Mouse (Mus musculus) hindbrain, embryonic 15.5 days (tissue): ENCODE data around the gene Ube2j1. TPM values are rescaled to one million over a fixed set of nuclear protein-coding genes. Genes with fewer than 3 reads are reported as not detected.
A peak's percentile ranks its signal among the peaks of the same experiment; 100 is the strongest.
"Not testable (repeated sequence)": the region's sequence is repeated elsewhere in the genome, so short reads cannot be mapped to it uniquely, and the experiment has no call there.

Source experiments
- ATAC-seq: fragments of 200-750 bp; cut with Nextera tagmentation; 2 replicates; pipeline ENCODE4 v1.8.0; 2017; ENCODE audit warnings: low read depth, moderate number of reproducible peaks, moderate TSS enrichment; ENCODE audit not compliant: low FRiP score
- H3K27ac ChIP-seq: fragments of 300-500 bp; sonication (generic); replicated peaks from 2 replicates; pipeline ENCODE4 v1.5.1; 2015; ENCODE audit warnings: mild to moderate bottlenecking, inconsistent platforms
- H3K27me3 ChIP-seq: fragments of 300-500 bp; sonication (generic); 2 replicates; pipeline ENCODE4 v1.6.1; 2015; ENCODE audit warnings: control low read depth, inconsistent platforms
- H3K36me3 ChIP-seq: fragments of 300-500 bp; sonication (generic); 2 replicates; pipeline ENCODE4 v1.6.1; 2015; ENCODE audit warnings: control low read depth, inconsistent platforms
- H3K4me1 ChIP-seq: fragments of 300-500 bp; sonication (generic); replicated peaks from 2 replicates; pipeline ENCODE4 v1.6.1; 2015; ENCODE audit warnings: control low read depth, inconsistent platforms
- H3K4me2 ChIP-seq: fragments of 300-500 bp; sonication (generic); 2 replicates; pipeline ENCODE4 v1.6.1; 2015; ENCODE audit warnings: moderate library complexity, mild to moderate bottlenecking, inconsistent platforms
- H3K4me3 ChIP-seq: fragments of 300-500 bp; sonication (generic); 2 replicates; pipeline ENCODE4 v1.5.1; 2015; ENCODE audit warnings: mild to moderate bottlenecking, inconsistent platforms
- H3K9ac ChIP-seq: fragments of 300-500 bp; sonication (generic); 2 replicates; pipeline ENCODE4 v1.6.1; 2015; ENCODE audit warnings: inconsistent platforms
- H3K9me3 ChIP-seq: fragments of 300-500 bp; sonication (generic); 2 replicates; pipeline ENCODE4 v1.6.1; 2016; ENCODE audit warnings: control low read depth, inconsistent platforms
- WGBS: fragments of 180-500 bp; shearing (Covaris S2); methylation state at CpG from one replicate; pipeline ENCODE4 v1.1.7; 2015; 5-methylcytosine and 5-hydroxymethylcytosine counted together
- polyA plus RNA-seq: library from polyadenylated mRNA; unstranded; fragments of >200 nt; fragmentation: Nextera tagmentation; extraction: Ambion mirVana; gene quantifications from 2 replicates; pipeline ENCODE4 v1.2.1, GENCODE M21; 2015

The Ube2j1 gene
- polyA plus RNA-seq, 1 experiment from 2014 or later = 71.3 TPM

DNA sequence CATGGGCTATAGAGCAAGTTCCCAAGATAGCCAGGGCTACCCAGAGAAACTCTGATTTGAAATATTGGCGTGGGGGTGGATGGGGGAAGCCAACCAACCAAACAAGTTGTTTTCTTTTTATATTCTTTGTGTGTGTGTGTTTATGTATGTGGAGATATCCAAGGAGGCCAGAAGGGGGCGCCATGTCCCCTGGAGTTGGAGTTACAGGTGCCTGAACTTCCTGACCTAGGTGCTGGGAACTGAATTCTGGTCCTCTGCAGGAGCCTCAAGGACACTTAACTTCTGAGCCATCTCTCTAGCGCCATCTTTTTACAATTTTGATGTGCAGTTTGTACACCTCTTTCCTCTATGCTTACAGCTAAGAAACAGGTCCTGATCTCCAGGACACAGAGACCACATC is 37.0 kb upstream of the Ube2j1 start:
- no peak overlapping the region for H3K27ac ChIP-seq
- H3K9ac ChIP-seq = no peak overlapping the region
- ATAC-seq = no peak
- no peaks in the 10 kb centered on the region; the same call in 1 of the 2 replicates for H3K36me3 ChIP-seq
- 82% methylated on average over 3 of the region's 3 CpGs for WGBS
- H3K4me3 ChIP-seq = no peak overlapping the region
- no peaks in the 10 kb centered on the region for H3K9me3 ChIP-seq
- H3K4me1 ChIP-seq = no peaks in the 10 kb centered on the region
- H3K27me3 ChIP-seq = no peaks in the 10 kb centered on the region
- no peak overlapping the region for H3K4me2 ChIP-seq

DNA sequence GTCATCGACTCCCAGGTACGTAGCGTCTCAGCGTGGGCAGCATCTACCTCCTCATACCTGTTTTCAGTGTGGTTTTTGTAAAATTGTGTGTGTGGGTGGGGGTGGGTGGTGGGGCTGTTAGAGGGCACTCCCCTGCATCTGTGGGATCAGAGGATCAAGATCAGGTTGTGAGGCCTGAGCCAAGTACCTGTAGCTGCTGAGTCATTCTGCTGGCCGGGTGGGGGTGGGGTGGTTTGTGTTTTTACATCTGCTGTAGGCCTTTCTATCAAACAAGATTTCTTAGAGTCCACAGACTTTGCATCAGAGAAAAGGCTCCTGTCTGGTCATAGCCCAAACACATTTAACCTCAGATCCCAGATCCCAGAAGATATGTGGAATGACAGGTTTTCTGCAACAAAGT is 35.1 kb upstream of the Ube2j1 start:
- Histone ChIP-seq H3K36me3 (peaks cover 2% of the 10 kb centered on the region; the same call in 1 of the 2 replicates), H3K4me3 (no peak overlapping the region), H3K9ac (no peak overlapping the region), H3K9me3 (no peaks in the 10 kb centered on the region), H3K27me3 (no peaks in the 10 kb centered on the region), H3K4me1 (no peaks in the 10 kb centered on the region), H3K27ac (no peak overlapping the region), H3K4me2 (no peak overlapping the region)
- 98% methylated on average over 5 of the region's 5 CpGs for WGBS
- no peak for ATAC-seq

DNA sequence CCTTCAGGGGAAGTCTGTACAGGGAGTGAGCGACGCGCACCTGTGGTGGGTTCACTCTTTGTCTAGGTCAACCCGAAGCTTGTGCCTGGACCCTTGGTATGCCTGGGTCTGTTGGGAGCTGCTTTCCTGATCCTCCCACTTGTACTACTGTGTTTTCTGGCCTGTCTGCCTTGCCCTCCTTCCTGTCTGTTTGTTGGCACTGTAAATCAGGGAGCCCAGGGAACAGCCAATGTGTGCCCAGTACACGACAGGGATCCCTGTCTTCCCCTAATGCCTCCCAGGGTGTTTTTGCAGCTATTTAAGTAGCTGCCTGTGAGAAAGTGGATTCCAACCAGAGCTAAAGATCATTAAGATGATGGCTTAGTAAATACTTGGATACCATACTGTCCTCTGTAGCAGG is 33.6 kb upstream of the Ube2j1 start:
- Histone ChIP-seq H3K4me3 (no peak overlapping the region), H3K27me3 (no peaks in the 10 kb centered on the region), H3K9me3 (no peaks in the 10 kb centered on the region), H3K4me2 (no peak overlapping the region), H3K36me3 (peaks cover 4% of the 10 kb centered on the region; the same call in 1 of the 2 replicates), H3K9ac (no peak overlapping the region), H3K4me1 (no peaks in the 10 kb centered on the region), H3K27ac (no peak overlapping the region)
- WGBS = 87% methylated on average over 5 of the region's 5 CpGs
- no peak for ATAC-seq

DNA sequence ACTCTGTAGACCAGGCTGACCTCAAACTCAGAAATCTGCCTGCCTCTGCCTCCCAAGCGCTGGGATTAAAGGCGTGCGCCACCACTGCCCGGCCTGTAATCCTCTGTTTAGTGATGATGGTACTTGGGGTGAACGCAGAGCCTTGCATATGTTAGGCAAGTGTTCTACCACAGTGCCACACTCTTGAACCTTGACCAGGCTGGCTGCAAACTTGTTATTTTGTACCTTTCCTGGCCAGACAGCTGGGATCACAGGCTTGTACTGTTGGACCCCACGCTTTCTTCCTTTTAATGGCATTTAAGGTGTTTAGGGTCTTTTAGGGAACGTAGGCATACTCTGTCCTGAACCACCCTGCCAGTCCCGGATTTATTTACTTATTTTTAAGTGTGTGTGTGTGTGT is 32.2 kb upstream of the Ube2j1 start:
- no peak overlapping the region for H3K9ac ChIP-seq
- ATAC-seq = no peak
- no peak overlapping the region for H3K27ac ChIP-seq
- no peaks in the 10 kb centered on the region for H3K27me3 ChIP-seq
- H3K4me3 ChIP-seq = no peak overlapping the region
- WGBS = 97% methylated on average over 8 of the region's 8 CpGs
- H3K36me3 ChIP-seq = peaks cover 4% of the 10 kb centered on the region; the same call in 1 of the 2 replicates
- H3K9me3 ChIP-seq = no peaks in the 10 kb centered on the region
- H3K4me1 ChIP-seq = no peaks in the 10 kb centered on the region
- H3K4me2 ChIP-seq = no peak overlapping the region

DNA sequence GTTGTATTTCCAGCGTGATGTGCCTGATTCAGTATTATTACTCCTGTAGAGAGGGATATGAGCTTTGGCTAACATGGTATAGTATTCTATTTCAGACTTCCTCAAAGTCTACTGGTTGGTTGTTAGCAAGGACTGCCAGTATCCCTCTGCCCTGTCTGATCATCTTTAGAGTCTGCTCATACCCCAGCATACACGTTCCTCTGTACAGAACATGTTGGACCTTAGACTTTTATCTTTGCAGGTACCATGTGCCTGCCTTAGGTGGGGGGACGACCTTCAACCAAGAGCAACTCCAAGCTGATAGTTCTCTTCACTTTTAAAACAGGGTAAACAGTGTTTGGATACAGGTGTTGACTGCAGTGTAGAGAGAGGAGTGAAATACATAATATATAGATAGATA is 29.1 kb upstream of the Ube2j1 start:
- Histone ChIP-seq H3K4me3 (no peak overlapping the region), H3K27me3 (no peaks in the 10 kb centered on the region), H3K4me1 (no peaks in the 10 kb centered on the region), H3K9ac (no peak overlapping the region), H3K27ac (no peak overlapping the region), H3K9me3 (no peaks in the 10 kb centered on the region), H3K36me3 (peaks cover 6% of the 10 kb centered on the region), H3K4me2 (no peak overlapping the region)
- WGBS = 89% methylated on average over 3 of the region's 3 CpGs
- ATAC-seq = no peak

DNA sequence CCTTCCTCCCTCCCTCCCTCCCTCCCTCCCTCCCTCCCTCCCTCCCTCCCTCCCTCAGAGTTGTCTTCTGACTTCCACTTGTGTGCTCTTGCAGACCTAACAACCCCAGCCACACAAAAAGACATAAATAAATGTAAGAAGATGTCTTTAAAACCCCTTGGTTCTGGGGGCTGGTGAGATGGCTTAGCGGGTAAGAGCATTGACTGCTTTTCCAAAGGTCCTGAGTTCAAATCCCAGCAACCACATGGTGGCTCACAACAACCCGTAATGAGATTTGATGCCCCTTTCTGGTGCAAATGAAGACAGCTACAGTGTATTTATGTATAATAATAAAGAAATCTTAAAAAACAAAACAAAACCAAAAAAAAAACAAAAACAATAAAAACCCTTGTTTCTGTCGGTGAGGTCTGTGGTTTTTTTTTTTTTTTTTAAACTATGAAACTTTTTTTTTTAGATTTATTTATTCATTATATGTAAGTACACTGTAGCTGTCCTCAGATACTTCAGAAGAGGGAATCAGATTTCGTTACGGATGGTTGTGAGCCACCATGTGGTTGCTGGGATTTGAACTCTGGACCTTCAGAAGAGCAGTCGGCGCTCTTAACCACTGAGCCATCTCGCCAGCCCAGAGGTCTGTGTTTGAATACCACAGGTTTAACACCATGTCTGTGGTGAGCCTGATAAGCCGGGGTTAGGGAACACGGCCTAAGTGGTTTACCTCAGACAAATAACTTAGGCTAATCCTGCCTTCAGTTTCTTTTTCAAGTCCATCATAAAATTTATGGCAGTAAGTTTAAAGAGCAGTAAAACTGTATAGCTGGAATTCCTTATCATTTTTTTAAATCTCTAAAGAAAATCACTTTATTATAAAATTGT is 25.4 kb upstream of the Ube2j1 start:
- not testable (repeated sequence) for H3K4me3 ChIP-seq, H3K4me1 ChIP-seq, H3K9ac ChIP-seq, H3K27me3 ChIP-seq, ATAC-seq, H3K27ac ChIP-seq, H3K9me3 ChIP-seq, H3K4me2 ChIP-seq
- H3K36me3 ChIP-seq = peaks cover 15% of the 10 kb centered on the region
- WGBS = 96% methylated on average over 10 of the region's 10 CpGs

DNA sequence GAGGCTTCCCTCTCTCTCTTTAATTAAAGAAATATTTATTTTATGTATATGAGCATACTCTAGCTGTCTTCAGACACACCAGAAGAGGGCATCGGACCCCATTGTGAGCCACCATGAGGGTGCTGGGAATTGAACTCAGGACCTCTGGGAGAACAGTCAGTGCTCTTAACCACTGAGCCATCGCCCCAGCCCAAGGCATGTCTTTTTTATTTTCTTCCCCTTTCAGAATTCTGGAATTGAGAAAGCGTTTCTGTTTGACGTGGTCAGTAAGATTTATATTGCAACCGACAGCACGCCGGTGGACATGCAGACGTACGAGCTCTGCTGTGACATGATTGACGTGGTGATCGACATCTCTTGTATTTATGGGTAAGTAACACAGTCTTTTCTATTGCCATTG is 24.4 kb upstream of the Ube2j1 start:
- no peak overlapping the region for H3K9ac ChIP-seq
- no peak overlapping the region for H3K4me3 ChIP-seq
- no peak overlapping the region for H3K27ac ChIP-seq
- peaks cover 11% of the 10 kb centered on the region for H3K36me3 ChIP-seq
- 95% methylated on average over 11 of the region's 11 CpGs for WGBS
- H3K27me3 ChIP-seq = no peaks in the 10 kb centered on the region
- no peaks in the 10 kb centered on the region for H3K4me1 ChIP-seq
- no peak overlapping the region for H3K4me2 ChIP-seq
- no peak for ATAC-seq
- no peaks in the 10 kb centered on the region for H3K9me3 ChIP-seq

DNA sequence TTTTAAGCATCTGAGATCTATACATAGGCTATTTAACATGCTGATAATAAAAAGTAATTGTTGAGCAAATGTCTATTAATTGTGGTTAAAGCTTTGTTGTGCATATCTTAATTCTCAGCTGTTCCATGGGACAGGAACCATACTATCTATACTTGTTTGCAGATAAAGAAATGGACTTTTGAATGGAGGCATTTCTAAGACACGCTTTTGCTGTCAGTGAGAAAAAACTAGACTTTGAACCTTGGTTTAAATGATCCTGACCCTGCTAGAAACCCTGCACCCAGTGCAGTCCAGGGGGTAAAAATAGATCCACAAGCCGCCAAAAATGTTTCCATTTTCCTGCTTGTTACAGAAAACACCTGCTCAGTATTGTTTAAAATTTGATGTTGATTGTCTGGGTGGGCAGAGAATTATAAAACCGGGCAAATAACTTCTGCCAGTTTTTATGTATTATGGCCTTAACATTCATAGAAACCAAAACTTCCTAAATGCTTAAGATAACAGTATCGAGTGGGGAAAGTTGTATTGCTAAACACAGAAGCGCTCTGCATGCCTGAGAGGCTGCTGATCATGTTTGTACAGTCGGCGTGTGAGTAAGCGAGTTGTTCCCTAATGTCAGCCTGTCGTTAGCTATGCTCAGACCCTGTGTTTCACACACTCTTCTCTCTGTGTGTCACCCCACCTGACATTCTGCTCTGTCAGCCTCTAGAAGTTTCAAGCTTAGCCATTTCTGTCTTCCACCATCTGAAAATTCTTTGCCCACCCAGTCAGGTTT is 23.6 kb upstream of the Ube2j1 start:
- H3K9me3 ChIP-seq = no peaks in the 10 kb centered on the region
- H3K4me1 ChIP-seq = no peaks in the 10 kb centered on the region
- H3K36me3 ChIP-seq = peaks cover 11% of the 10 kb centered on the region
- no peak overlapping the region for H3K4me3 ChIP-seq
- no peak for ATAC-seq
- H3K27ac ChIP-seq = no peak overlapping the region
- 91% methylated on average over 9 of the region's 9 CpGs for WGBS
- no peak overlapping the region for H3K4me2 ChIP-seq
- no peak overlapping the region for H3K9ac ChIP-seq
- H3K27me3 ChIP-seq = no peaks in the 10 kb centered on the region

DNA sequence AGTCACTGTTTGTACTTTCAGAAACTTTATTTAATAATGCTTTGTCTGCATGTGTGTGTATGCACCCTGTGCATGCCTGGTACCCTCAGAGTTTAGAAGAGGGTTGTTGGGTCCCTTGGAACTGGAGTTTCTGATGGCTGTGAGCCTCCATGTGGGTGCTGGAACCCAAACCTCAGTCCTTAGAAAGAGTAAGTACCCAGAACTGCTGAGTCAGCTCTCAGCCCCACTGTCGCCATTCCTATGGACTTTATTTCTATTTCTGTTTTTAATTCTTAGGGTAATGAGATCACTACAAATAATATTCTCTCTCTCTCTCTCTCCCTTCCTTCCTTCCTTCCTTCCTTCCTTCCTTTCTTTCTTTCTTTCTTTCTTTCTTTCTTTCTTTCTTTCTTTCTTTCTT is 21.1 kb upstream of the Ube2j1 start:
- no peak for ATAC-seq

DNA sequence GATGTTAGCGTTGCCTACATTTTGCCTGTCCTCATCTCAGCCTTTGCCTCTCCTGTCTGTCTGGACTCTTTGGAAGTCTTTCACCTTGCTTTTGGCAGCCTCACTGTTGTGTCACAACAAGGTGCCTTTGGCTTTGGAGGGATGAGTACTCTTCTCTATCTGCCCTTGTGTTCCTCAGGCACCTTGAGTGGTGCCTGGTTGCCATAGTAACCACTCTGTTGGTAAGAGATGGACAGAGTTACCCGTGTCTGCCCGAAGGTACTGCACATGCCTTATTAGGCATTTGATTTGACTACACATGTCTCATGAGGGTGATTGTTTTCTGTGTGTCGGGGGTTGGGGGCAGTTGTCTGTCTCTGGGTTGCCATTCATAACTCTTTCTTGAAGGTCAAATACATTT is 18.7 kb upstream of the Ube2j1 start:
- no peaks in the 10 kb centered on the region for H3K27me3 ChIP-seq
- H3K27ac ChIP-seq = no peak overlapping the region
- no peaks in the 10 kb centered on the region for H3K4me1 ChIP-seq
- H3K36me3 ChIP-seq = peaks cover 22% of the 10 kb centered on the region
- no peak overlapping the region for H3K9ac ChIP-seq
- H3K4me2 ChIP-seq = no peak overlapping the region
- no peak for ATAC-seq
- no peaks in the 10 kb centered on the region for H3K9me3 ChIP-seq
- no peak overlapping the region for H3K4me3 ChIP-seq
- 71% methylated on average over 4 of the region's 4 CpGs for WGBS

More for the DNA sequence above, 21.1 kb upstream of the Ube2j1 start:
- Histone ChIP-seq H3K4me1 (no peaks in the 10 kb centered on the region), H3K27me3 (no peaks in the 10 kb centered on the region), H3K4me2 (no peak overlapping the region), H3K36me3 (peaks cover 26% of the 10 kb centered on the region), H3K9me3 (no peaks in the 10 kb centered on the region), H3K27ac (no peak overlapping the region), H3K4me3 (no peak overlapping the region), H3K9ac (no peak overlapping the region)
- 93% methylated on average over 1 of the region's 1 CpGs for WGBS

DNA sequence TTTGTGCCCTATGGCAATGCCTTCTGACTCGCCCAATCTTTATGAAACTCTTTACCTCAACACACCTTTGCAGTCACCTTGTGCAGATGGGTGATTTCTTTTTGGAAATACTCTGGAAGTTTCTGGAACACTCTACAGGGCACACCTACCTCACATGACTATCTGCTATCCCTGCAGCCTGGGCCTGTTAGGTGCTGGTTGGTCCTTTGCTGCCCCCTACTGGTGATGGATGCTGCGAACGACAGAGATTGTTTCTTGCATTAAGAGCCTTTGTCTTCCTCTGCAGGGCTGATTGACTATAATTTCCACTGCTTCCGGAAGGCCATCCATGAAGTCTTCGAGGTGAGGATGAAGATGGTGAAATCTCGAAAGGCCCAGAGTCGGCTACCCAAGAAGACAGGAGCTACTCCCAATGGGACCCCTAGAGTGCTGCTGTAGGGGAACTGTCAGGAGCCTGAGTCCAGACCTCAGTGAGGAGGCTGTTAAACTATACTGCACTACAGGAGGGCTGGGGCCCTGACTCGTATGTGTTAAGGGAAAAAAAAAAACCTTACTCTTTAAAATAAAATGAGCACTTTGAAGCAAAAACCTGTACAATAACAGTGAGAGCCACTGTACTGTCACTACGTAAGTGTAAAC is 12.7 kb upstream of the Ube2j1 start:
- Histone ChIP-seq H3K9me3 (no peaks in the 10 kb centered on the region), H3K27me3 (no peaks in the 10 kb centered on the region), H3K4me3 (no peak overlapping the region), H3K27ac (no peak overlapping the region), H3K36me3 (peaks cover 17% of the 10 kb centered on the region), H3K9ac (no peak overlapping the region), H3K4me2 (no peak overlapping the region), H3K4me1 (no peaks in the 10 kb centered on the region)
- ATAC-seq = peak; percentile 83
- WGBS = 51% methylated on average over 9 of the region's 9 CpGs

DNA sequence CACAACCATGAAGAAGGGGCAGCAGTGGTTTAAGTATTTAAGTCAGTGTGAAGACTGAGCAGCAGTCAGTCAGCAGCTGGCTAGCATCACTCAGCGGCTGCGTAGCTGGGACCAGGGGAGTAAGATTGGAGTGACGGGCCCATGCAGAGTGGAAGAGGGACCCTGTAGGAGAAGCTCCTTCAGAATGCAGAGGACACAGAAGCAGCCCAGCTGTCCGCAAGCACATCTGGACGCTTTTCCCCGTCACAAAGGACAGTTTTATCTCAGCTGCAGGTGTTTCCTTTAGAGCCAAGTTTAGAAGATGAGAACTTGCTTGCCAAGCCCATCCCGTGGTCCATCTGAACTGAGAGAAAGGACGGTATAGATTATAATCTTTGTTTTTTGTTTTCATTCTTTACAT is 6.8 kb upstream of the Ube2j1 start:
- H3K4me2 ChIP-seq = no peak overlapping the region
- ATAC-seq = no peak
- WGBS = 87% methylated on average over 8 of the region's 8 CpGs

More for the DNA sequence above, 6.8 kb upstream of the Ube2j1 start:
- no peak overlapping the region for H3K4me3 ChIP-seq
- H3K9ac ChIP-seq = no peak overlapping the region
- H3K27ac ChIP-seq = no peak overlapping the region
- no peaks in the 10 kb centered on the region for H3K27me3 ChIP-seq
- peaks cover 4% of the 10 kb centered on the region; the same call in 1 of the 2 replicates for H3K36me3 ChIP-seq
- no peaks in the 10 kb centered on the region for H3K9me3 ChIP-seq
- H3K4me1 ChIP-seq = peaks cover 7% of the 10 kb centered on the region
